Mouse (Mus musculus): Measurements from ENCODE around the gene Tulp4.

Tulp4 gene

DNA sequence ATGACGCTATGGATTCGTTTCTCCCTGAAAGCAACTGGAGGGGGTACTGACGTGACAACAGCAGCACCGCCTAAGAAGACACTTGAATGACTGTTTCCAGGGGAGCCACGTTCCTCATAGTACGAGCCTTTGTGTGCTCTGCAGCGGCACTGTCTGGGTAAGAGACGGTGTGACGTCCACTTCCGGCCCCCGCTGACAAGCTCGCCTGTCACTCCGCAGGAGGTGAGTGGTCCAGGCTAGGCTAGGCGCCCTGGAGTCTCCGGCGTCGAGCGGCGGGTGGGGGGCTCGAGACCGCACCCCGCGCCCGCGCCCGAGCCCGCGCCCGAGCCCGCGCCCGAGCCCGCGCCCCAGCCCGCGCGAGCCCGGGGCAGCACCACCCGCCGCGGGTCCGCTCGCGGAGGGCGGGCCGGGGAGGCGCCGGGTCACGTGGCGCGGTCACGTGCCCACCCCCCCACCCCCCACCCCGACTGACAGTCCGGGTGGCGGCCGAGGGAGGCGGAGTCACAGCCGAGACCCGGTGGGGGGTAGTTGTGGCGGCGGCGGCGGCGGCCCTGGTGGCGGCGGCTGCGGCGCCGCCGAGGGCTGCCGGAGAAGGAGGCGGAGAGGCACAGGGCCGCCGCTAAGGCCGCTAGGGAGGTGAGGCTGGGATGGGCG, at the start of gene Tulp4:
Gene Tulp4, plus strand, starts transcription at position 77 of the 654 bp plus-strand sequence.
- in situ Hi-C loops (cut with MboI; ENCODE audit: unreplicated experiment in 2 of 2), result loop anchor here in 1 of 2 experiments (25.0 kb wide), 1 partner anchor 181 kb away; no protein-coding TSS in a partner anchor

DNA sequence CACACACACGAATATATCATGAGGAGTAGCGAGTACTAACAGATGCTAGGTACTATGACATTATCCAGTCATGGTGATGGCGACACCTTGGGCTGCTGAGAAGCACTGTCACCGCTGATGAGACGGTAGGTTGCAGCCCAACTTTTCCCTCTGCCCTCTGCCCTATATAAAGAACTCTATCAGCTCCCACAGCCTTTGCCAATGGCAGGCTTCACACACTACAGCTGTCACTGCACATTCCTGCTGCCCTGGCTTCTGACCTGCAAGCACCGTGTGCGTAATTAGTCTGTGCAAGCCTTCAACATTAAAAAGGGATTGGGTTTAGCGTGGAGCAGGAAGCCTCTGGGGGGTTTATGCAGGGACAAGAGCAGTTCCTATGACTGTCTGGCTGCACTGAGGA, 43.4 kb upstream of the Tulp4 start:
- in situ Hi-C loops (cut with MboI; ENCODE audit: unreplicated experiment in 2 of 2), result no loop called here

DNA sequence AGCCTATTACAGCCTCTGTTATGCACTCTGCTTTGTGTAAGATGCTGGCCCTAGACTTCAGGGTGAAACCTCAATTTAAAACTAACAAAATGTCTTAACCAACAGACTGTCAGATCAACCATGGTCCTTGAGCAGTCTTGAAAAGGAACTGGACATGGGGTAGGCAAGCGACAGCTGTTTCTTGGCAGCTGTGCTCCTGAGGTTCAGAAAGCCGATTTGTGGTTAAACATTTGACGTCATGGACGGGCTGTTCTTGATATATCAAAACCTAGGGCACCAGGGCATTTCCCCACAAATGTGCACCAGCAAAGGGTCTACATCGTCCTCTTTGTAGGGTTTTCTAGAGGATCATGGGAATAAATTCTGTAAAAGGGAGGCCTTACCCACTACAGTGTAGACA, 42.7 kb upstream of the Tulp4 start:
- in situ Hi-C loops (cut with MboI; ENCODE audit: unreplicated experiment in 2 of 2), result no loop called here

DNA sequence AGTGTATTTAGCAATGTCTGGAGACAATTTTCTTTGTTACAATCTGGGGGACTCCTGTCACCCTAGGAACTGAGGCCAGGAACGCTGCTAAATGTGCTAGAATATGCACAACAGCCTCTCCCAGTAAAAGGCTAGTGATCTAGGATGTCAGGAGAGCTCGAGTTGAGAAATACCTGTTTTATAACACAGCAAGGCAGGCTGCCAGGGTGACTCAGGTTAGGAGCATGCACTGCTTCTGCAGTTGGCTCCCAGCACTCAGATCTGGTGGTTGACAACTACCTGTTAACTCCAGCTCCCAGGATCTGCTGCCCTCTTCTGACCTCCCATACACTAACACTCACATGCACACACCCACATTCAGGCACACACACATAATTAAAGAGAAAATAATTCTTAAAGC, 40.2 kb upstream of the Tulp4 start:
- in situ Hi-C loops (cut with MboI; ENCODE audit: unreplicated experiment in 2 of 2), result no loop called here

DNA sequence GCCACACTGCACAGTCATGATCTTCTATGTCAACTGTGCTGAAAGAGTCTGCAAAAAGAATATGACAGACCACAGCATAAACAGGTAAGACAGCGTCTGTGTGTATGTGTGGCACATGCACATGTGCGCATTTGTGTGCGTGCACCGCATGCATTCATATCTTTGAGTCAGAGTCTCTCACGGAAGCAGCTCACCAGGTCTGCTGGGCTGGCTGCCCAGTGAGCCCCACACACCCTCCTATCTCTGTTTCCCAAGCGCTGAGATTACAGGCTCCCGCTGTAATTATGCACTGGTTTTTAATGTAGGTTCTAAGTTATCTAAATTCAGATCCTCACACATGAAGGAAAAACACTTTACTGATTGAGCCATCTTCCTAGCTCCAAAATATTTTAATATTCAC, 38.6 kb upstream of the Tulp4 start:
- in situ Hi-C loops (cut with MboI; ENCODE audit: unreplicated experiment in 2 of 2), result no loop called here

DNA sequence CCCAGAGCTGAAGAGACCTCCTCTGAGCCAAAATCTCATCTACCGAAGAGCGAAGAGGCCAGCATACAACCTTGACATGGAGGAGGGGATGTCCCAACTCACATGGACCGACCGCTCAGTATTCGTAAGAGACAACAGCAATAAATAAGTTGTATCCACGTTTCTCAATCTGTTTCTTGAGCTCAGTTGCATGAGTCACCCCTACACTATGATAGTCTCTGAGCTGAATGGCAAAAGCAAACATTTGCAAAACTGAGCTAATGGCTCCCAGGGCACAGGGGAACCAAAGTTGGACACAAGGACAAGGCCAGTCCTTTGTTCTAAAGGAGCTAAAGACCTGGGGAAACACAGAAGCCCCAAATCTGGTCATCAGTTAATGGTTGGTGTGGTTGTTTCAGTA, 36.4 kb upstream of the Tulp4 start:
- in situ Hi-C loops (cut with MboI; ENCODE audit: unreplicated experiment in 2 of 2), result no loop called here

DNA sequence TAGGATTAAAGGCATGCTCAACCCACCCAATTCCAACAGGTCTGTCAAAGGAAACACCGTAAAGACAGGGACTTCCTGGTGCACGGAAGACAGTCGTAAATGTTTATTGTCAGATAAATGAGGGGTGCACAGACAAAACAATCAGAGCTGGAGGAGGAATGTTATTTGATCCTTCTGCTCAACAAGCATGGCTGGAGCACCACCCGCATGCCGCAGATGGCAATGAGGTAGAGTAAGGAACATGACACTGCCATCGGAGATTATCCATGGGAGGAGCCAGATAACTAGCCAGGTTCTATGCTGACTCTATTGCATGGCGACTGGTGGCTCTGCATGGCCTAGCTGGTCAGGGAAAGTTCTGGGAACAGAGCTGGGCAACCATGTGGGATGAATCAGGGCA, 32.8 kb upstream of the Tulp4 start:
- in situ Hi-C loops (cut with MboI; ENCODE audit: unreplicated experiment in 2 of 2), result no loop called here

DNA sequence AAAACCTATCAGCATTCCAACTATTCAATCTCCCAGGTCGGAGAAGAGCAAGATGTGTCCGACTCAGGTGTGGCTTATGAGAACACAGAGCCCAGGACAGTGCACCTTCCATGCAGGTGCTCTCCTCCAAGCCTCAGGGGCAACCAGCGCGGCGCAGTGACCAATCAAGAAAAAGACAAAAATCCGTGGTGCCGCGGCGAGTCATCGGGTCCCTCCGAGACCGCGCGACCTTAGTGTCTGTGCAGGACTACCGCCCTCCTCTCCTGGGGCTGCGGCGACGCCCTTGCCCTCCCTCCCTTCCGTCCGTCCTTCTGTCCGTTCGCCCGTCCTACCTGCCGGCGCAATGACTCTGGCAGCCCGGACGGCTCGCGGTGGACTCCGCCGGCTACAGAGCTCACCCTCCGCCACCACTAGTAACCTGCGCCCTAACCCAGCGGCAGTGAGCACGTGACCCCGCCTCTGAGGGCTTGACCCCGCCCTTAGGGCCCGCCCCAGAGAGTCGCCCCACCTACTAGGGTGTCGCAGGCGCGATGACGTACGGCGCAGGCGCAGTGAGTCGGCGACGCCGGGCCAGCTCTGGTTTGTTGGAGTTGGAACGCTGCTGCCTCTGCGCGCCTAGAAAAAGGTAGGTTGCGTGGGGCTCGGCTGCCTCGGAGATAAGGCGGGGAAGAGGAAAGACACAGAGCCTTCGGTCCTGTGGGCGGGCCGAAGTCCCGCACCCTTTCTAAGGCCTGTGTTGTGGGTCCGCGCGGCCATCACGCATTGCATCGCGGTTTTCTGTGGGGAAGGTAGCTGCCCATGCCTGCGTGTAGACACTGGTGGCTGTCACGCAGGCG, 26.7 kb upstream of the Tulp4 start, which contains the start of the genes Serac1 and Gtf2h5:
Gene Serac1, minus strand, starts transcription at position 455 of the 836 bp plus-strand sequence.
Gene Gtf2h5, plus strand, starts transcription at position 500 of the 836 bp plus-strand sequence.
- in situ Hi-C loops (cut with MboI; ENCODE audit: unreplicated experiment in 2 of 2), result no loop called here

DNA sequence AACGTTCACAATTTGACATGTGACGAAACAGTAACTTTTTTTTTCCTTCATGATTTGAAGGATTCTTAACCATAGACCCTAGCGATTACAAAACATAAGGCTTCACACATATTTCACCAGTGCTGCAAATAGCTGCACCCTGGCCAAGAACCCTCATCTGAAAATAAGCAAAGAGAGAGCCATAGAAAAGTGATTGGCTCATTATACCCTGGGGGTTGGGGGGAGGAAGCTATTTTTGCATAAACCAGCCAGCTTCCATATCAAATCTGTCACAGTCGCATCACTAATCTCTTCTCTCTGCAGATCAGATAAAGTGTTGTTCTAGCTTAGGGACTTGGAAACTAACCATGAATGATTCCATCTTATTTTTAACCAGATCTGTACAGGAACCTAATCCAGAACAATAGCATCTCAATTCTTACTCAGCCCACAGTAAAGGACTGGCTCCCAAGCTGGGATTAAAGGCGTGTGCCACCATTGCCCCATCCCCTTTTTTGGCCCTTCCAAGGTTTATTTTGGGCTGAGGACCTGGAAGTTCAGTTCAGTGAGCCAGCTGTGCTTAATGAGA, 22.8 kb upstream of the Tulp4 start:
- in situ Hi-C loops (cut with MboI; ENCODE audit: unreplicated experiment in 2 of 2), result no loop called here

DNA sequence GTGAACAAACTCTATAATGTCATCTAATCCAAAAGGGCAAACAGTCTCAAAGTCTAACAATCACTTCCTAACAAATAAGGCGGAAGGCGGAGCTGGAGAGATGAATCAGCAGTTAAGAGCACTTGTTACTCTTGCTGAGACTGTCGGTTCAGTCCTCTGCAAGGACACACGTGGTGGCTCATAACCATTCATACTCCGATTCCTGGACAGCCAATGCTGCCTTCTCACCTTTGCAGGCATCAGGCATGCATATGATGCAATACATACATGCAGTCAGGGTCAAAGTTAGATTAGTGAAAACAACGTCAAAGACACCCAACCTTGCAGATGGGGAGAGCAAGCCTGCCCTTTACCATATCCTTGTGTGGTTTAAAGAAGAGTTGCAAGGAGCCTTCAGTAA, 14.6 kb upstream of the Tulp4 start:
- in situ Hi-C loops (cut with MboI; ENCODE audit: unreplicated experiment in 2 of 2), result no loop called here

DNA sequence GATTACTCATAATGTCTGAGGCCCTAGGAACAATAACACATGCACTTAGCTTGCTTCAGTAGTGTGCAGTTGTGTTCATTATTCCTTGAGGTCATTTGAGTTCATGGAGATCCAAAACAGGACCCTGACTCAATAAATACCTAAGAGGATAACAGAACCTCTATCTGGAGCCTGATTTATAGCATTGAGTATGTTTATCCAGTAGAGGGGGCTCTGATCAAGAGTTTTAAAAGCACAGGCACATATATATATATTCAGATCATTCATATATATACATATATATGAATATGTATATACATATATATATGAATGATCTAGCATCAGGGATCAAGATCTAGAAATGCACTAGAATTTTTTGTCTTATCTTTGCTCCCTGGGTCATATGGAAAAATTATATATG, 10.7 kb upstream of the Tulp4 start:
- in situ Hi-C loops (cut with MboI; ENCODE audit: unreplicated experiment in 2 of 2), result no loop called here

DNA sequence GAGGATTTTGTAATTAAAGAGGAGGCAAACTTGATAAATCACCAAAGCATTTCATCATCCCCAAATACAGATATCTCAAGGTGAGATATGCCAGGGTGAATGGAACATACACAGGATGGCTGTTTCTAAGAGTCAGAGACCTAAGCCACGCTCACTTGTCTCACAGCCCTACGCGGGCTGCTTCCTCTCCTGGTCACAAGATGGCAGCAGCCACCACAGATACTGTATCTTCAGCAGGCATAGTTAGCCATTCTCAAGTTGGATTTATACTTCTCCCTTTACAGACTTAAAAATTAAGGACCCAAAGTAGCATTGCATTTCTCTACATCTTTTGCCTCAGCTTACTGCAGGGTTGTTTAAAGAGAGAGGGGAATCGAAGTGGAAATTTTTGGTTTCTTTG, 8.4 kb upstream of the Tulp4 start:
- in situ Hi-C loops (cut with MboI; ENCODE audit: unreplicated experiment in 2 of 2), result no loop called here

DNA sequence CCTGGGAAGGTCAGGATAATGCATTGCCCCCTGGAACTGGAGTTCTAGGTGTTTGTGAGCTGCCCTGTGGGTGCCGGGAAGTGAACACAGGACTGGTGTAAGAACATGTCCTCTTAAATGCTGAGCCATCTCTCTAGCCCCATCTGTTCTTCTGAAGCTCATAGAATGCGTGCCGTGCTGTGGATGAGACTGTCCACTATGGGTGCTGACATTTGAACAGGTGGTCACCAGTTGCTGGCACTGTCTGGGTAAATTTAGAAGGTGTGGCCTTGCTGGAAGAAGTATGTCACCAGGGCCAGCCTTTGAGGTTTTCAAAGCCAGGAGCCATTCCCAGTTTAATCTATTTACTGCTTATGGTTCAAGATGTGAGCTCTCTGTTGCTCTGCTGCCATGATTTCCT, 4.0 kb upstream of the Tulp4 start:
- in situ Hi-C loops (cut with MboI; ENCODE audit: unreplicated experiment in 2 of 2), result loop anchor here in 1 of 2 experiments (25.0 kb wide), 1 partner anchor 185 kb away; no protein-coding TSS in a partner anchor

DNA sequence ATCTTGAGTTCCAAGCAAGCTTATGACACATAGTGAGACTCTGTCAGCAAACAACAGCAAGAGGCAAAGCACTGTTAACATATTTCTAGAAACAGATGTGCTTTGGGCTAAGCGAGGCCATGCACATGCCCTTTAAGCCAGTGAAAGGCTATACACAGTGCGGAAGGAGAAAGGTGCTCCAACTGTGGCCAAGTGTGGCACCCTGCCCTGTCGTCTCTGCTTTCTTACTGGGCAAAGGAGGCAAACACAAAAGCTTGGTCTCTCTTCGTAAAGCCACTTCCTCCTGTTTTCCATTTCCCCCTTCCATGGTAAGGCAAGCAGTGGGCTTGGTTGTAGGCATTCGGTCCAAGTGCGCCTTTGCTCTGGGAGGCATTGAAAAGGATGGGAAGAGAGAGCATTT, 2.7 kb upstream of the Tulp4 start:
- in situ Hi-C loops (cut with MboI; ENCODE audit: unreplicated experiment in 2 of 2), result loop anchor here in 1 of 2 experiments (25.0 kb wide), 1 partner anchor 184 kb away; no protein-coding TSS in a partner anchor

DNA sequence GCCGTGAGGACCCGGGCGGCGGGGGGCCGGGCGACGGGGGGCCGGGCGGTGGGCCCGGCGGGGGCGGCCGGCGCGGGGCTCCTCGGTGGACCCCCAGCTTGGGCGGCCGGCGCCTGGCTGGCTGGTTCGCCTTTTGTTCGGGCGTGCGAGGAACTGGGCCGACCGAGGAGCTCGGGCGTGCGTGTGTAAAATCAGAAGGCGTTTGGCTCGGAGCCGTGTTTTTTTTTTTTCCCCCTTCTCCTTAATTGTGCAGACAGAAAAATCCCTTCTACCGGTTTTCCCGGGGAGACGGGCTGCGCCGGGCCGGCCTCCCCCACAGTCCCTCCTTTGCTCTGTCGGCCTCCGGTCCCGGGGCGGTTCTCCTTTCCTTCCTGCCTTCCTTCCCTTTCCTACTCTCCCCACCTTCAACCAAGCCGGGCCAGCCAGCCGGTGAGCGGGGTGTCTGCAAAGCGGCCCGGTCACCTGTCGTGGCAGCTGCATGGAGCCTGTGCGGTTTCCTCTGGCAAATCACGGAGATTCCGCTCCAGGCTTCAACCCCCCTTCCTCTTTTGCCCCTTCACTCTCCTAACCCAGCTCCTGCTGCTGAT, 871 bp downstream of the Tulp4 start:
- in situ Hi-C loops (cut with MboI; ENCODE audit: unreplicated experiment in 2 of 2), result loop anchor here in 1 of 2 experiments (25.0 kb wide), 1 partner anchor 180 kb away; no protein-coding TSS in a partner anchor

DNA sequence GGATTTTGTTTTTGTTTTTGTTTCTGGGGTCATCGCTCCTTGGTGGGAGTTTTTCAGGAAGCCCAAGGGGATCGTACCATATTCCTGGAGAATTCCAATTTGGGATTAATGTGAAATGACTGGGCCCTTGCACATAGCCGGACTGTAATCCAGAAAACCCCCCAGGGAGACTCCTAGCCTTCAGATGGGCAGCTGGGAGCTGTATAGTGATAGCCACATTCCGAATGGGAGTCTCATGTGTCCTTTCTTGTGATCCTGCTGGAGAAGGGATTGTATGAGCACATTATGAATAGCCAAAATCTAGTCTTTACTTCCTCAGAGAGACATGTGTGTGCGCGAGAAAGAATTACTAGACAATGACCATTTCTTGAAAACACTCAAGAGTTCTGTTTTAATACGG, 1.9 kb downstream of the Tulp4 start:
- in situ Hi-C loops (cut with MboI; ENCODE audit: unreplicated experiment in 2 of 2), result loop anchor here in 1 of 2 experiments (25.0 kb wide), 1 partner anchor 179 kb away; no protein-coding TSS in a partner anchor

DNA sequence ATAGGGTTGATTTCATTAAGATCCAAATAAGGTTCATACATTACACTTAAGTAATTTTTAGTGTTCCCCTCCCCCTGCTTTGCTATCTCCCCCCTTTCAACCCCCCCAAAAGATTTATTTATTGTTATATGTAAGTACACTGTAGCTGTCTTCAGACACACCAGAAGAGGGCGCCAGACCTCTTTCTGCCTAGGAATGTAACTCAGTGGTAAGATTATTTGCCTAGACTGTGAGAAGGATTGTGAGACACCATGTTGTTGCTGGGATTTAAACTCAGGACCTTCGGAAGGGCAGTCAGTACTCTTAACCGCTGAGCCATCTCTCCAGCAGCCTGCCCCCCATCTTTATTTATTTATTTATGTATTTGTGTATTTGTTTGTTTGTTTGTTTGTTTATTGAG, 4.7 kb downstream of the Tulp4 start:
- in situ Hi-C loops (cut with MboI; ENCODE audit: unreplicated experiment in 2 of 2), result loop anchor here in 1 of 2 experiments (25.0 kb wide), 1 partner anchor 176 kb away; no protein-coding TSS in a partner anchor

DNA sequence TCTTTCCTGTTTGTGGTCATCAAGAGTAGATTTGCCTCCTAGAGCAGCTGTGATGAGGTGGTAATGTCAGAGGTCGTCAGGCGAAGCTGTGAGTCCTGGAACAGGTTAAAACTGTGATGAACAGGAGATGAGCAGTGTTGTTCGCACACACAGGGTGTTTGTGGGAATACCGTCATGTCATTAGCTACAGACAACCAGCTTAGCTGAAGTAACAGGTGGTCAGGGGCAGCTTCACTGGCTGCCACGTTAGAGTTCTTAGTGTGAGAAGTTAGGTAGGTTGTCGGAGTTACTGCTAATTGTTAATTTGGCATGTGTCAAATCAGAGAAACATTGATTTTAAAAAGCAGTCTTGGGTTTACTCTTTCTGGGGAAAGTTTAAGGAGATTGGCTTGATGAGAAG, 7.4 kb downstream of the Tulp4 start:
- in situ Hi-C loops (cut with MboI; ENCODE audit: unreplicated experiment in 2 of 2), result loop anchor here in 1 of 2 experiments (25.0 kb wide), 1 partner anchor 174 kb away; no protein-coding TSS in a partner anchor

DNA sequence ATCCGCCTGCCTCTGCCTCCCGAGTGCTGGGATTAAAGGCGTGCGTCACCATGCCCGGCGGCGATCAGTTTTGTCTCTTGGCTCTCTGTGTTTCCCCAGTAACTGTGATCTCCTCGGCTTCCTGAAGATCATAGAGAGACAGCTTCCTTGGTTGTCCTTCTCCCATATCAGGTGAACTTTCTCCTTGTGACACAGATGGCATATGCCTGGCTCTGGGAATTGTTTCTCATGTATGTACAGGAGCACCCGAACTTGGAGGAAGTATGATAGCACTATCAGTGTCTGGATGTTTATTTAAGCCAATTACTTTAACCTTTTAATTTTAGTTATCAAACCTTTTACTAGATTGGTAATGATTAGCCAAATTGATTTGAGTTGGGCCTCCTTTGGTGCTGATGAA, 8.8 kb downstream of the Tulp4 start:
- in situ Hi-C loops (cut with MboI; ENCODE audit: unreplicated experiment in 2 of 2), result loop anchor here in 1 of 2 experiments (25.0 kb wide), 1 partner anchor 172 kb away; no protein-coding TSS in a partner anchor

DNA sequence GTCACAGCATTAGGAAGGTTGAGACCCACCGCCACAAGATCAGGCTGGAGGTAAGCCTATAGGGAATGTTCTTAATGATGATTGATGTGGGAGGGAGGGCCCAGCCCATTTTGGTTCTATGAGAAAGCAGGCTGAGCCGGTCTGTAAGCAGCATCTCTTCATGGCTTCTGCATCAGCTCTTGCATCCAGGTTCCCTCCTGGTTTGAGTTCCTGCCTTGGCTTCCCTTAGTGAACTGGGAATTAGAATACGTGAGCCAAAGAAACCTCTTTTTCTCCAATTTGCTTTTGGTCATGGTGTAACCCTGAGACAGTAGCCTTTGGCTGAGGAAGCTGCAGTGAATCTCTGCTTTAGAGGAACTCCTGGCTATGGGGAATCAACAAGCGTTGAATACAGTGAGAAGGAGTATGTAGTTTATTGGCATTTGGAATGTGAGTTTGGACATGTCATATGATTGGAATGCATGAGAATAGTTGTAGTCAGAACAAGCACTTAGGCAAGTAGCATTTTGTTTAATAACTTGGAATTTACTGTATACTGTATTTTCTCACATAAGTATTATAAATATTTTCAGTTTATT, 11.0 kb downstream of the Tulp4 start:
- in situ Hi-C loops (cut with MboI; ENCODE audit: unreplicated experiment in 2 of 2), result loop anchor here in 1 of 2 experiments (25.0 kb wide), 1 partner anchor 170 kb away; no protein-coding TSS in a partner anchor

Data from v-Abl transformed pro-B cells (cell line).